Mouse (Mus musculus) liver, adult 2 months (tissue): Measurements from ENCODE around the gene Sept14.

ENCODE experiments used
- CTCF ChIP-seq: fragments of 200-500 bp; IDR thresholded peaks from 2 replicates; pipeline ENCODE4 v1.5.1; 2011; ENCODE audit warnings: low read depth, low read length, control low read depth
- POLR2A ChIP-seq: fragments of 200-500 bp; IDR thresholded peaks from 2 replicates; pipeline ENCODE4 v1.6.1; 2011; ENCODE audit warnings: low read length, control low read depth; ENCODE audit not compliant: insufficient read depth; ENCODE audit errors: extremely low read depth

GRCm38 (mm10) chr5:129700506-129700905 is 7.8 kb downstream of the Sept14 start:
- no peak for TF ChIP-seq CTCF
- TF ChIP-seq POLR2A: no peak
